Mouse (Mus musculus) midbrain, embryonic 11.5 days (tissue): ENCODE results near the gene Cox6b1. TPM values are rescaled to one million over a fixed set of nuclear protein-coding genes. Genes with fewer than 3 reads are reported as not detected.

Source experiments
- ATAC-seq: fragments of 200-750 bp; cut with Nextera tagmentation; 2 replicates; pipeline ENCODE4 v1.8.0; 2017; ENCODE audit warnings: moderate TSS enrichment, moderate library complexity; ENCODE audit not compliant: low FRiP score
- DNase-seq: peaks from one replicate; pipeline ENCODE4 v3.0.0; 2015; ENCODE audit warnings: low spot score; ENCODE audit errors: missing footprints
- H3K27ac ChIP-seq: fragments of 300-500 bp; sonication (generic); 2 replicates; pipeline ENCODE4 v1.5.1; 2014; ENCODE audit warnings: low read depth, low read length
- H3K27me3 ChIP-seq: fragments of 300-500 bp; sonication (generic); 2 replicates; pipeline ENCODE4 v1.6.1; 2014; ENCODE audit warnings: mild to moderate bottlenecking, low read length, moderate library complexity, mixed read lengths; ENCODE audit not compliant: control insufficient read depth, insufficient read depth
- H3K36me3 ChIP-seq: fragments of 300-500 bp; sonication (generic); 2 replicates; pipeline ENCODE4 v1.6.1; 2014; ENCODE audit warnings: mild to moderate bottlenecking, low read length, moderate library complexity, mixed read lengths; ENCODE audit not compliant: control insufficient read depth, insufficient read depth
- H3K4me1 ChIP-seq: fragments of 300-500 bp; sonication (generic); 2 replicates; pipeline ENCODE4 v1.6.1; 2014; ENCODE audit warnings: low read length; ENCODE audit not compliant: control insufficient read depth, insufficient read depth
- H3K4me2 ChIP-seq: fragments of 300-500 bp; sonication (generic); 2 replicates; pipeline ENCODE4 v1.6.1; 2014; ENCODE audit warnings: mild to moderate bottlenecking, moderate library complexity
- H3K4me3 ChIP-seq: fragments of 300-500 bp; sonication (generic); 2 replicates; pipeline ENCODE4 v1.5.1; 2014; ENCODE audit warnings: low read depth, low read length
- H3K9ac ChIP-seq: fragments of 300-500 bp; sonication (generic); 2 replicates; pipeline ENCODE4 v1.6.1; 2014; ENCODE audit warnings: low read length
- H3K9me3 ChIP-seq: fragments of 300-500 bp; sonication (generic); 2 replicates; pipeline ENCODE4 v1.6.1; 2016; ENCODE audit warnings: low read length; ENCODE audit not compliant: control insufficient read depth
- WGBS: fragments of 180-500 bp; shearing (Covaris S2); extraction: QIAGEN DNeasy Blood & Tissue Kit; methylation state at CpG from one replicate; pipeline ENCODE4 v1.1.7; 2014; 5-methylcytosine and 5-hydroxymethylcytosine counted together
- polyA plus RNA-seq: library from polyadenylated mRNA; unstranded; fragments of >200 nt; fragmentation: Nextera tagmentation; extraction: Ambion mirVana; gene quantifications from 2 replicates; pipeline ENCODE4 v1.2.1, GENCODE M21; 2014

Gene Cox6b1
- polyA plus RNA-seq, 1 experiment from 2014 or later, result 791 TPM

- Histone ChIP-seq H3K36me3 (no peaks in the 10 kb centered on the region), H3K27me3 (peaks cover 46% of the 10 kb centered on the region), H3K27ac (no peak within 1 kb of the TSS), H3K4me1 (0 out of 2 replicates have a peak, but pooled peaks cover 4% of the 10 kb centered on the region), H3K9me3 (no peaks in the 10 kb centered on the region), H3K9ac (no peak within 1 kb of the TSS), H3K4me3 (0 out of 2 replicates have a peak within 1 kb of the TSS, but pooled peaks have one; percentile 10), H3K4me2 (peak within 1 kb of the TSS; percentile 16)
- 3% methylated on average over 5 of the region's 5 CpGs for WGBS
- ATAC-seq, result no peak
- DNase-seq, result no peak
Measured at GRCm38 (mm10) chr7:30635752-30636151, 9.8 kb upstream of the Cox6b1 start, which contains the start of gene Etv2. TSS of gene Etv2 (minus strand) at chr7:30635852.

GRCm38 (mm10) chr7:30634621-30635020 is 8.7 kb upstream of the Cox6b1 start:
- Histone ChIP-seq H3K36me3 (no peaks in the 10 kb centered on the region), H3K4me2 (peak overlapping the region; percentile 16), H3K9ac (no peak overlapping the region), H3K4me3 (0 out of 2 replicates have a peak overlapping the region, but pooled peaks have one; percentile 10), H3K27me3 (peaks cover 46% of the 10 kb centered on the region), H3K9me3 (no peaks in the 10 kb centered on the region), H3K27ac (no peak overlapping the region), H3K4me1 (0 out of 2 replicates have a peak, but pooled peaks cover 4% of the 10 kb centered on the region)
- 0% methylated on average over 20 of the region's 20 CpGs for WGBS
- peak; percentile 96 for DNase-seq
- ATAC-seq, result peak; percentile 73

- no peak overlapping the region for H3K9ac ChIP-seq
- H3K4me1 ChIP-seq, result 0 out of 2 replicates have a peak, but pooled peaks cover 4% of the 10 kb centered on the region
- H3K27me3 ChIP-seq, result peaks cover 48% of the 10 kb centered on the region
- H3K4me2 ChIP-seq, result no peak overlapping the region
- no peak; the same call in 1 of the 2 replicates for ATAC-seq
- no peak overlapping the region for H3K27ac ChIP-seq
- DNase-seq, result peak; percentile 85
- no peak overlapping the region for H3K4me3 ChIP-seq
- H3K36me3 ChIP-seq, result no peaks in the 10 kb centered on the region
- WGBS, result 6% methylated on average over 27 of the region's 27 CpGs
- no peaks in the 10 kb centered on the region for H3K9me3 ChIP-seq
Measured at GRCm38 (mm10) chr7:30633762-30634412, 7.9 kb upstream of the Cox6b1 start.

- no peak overlapping the region for H3K4me3 ChIP-seq
- peaks cover 6% of the 10 kb centered on the region for H3K4me1 ChIP-seq
- H3K27ac ChIP-seq, result no peak overlapping the region
- no peaks in the 10 kb centered on the region for H3K36me3 ChIP-seq
- DNase-seq (no peak), ATAC-seq (no peak)
- H3K27me3 ChIP-seq, result peaks cover 23% of the 10 kb centered on the region
- H3K9ac ChIP-seq, result no peak overlapping the region
- no peaks in the 10 kb centered on the region for H3K9me3 ChIP-seq
- H3K4me2 ChIP-seq, result no peak overlapping the region
Measured at GRCm38 (mm10) chr7:30629013-30629412, 3.1 kb upstream of the Cox6b1 start.

- H3K9ac ChIP-seq, result no peak overlapping the region
- H3K4me3 ChIP-seq, result peak overlapping the region; percentile 62
- H3K4me1 ChIP-seq, result peaks cover 6% of the 10 kb centered on the region
- 0 out of 2 replicates have a peak, but pooled peaks have one; percentile 6 for ATAC-seq
- H3K9me3 ChIP-seq, result no peaks in the 10 kb centered on the region
- peaks cover 5% of the 10 kb centered on the region; the same call in 1 of the 2 replicates for H3K27me3 ChIP-seq
- H3K4me2 ChIP-seq, result no peak overlapping the region
- WGBS, result 85% methylated on average over 5 of the region's 5 CpGs
- H3K27ac ChIP-seq, result no peak overlapping the region
- DNase-seq, result no peak
- H3K36me3 ChIP-seq, result peaks cover 8% of the 10 kb centered on the region
Measured at GRCm38 (mm10) chr7:30626647-30627046, 696 bp upstream of the Cox6b1 start.

GRCm38 (mm10) chr7:30619202-30619601 is 6.7 kb downstream of the Cox6b1 start:
- no peaks in the 10 kb centered on the region for H3K27me3 ChIP-seq
- peaks cover 14% of the 10 kb centered on the region for H3K36me3 ChIP-seq
- no peak overlapping the region for H3K27ac ChIP-seq
- ATAC-seq (no peak), DNase-seq (peak; percentile 73)
- no peaks in the 10 kb centered on the region for H3K4me1 ChIP-seq
- H3K4me3 ChIP-seq, result no peak overlapping the region
- no peaks in the 10 kb centered on the region for H3K9me3 ChIP-seq
- H3K4me2 ChIP-seq, result no peak overlapping the region
- WGBS, result 87% methylated on average over 3 of the region's 3 CpGs
- no peak overlapping the region for H3K9ac ChIP-seq

GRCm38 (mm10) chr7:30618658-30619057 is 7.3 kb downstream of the Cox6b1 start:
- Histone ChIP-seq H3K27ac (no peak overlapping the region), H3K27me3 (no peaks in the 10 kb centered on the region), H3K36me3 (peaks cover 13% of the 10 kb centered on the region), H3K9me3 (no peaks in the 10 kb centered on the region), H3K4me2 (no peak overlapping the region), H3K4me3 (no peak overlapping the region), H3K4me1 (no peaks in the 10 kb centered on the region), H3K9ac (no peak overlapping the region)
- ATAC-seq, result no peak
- 96% methylated on average over 9 of the region's 9 CpGs for WGBS
- peak; percentile 57 for DNase-seq

GRCm38 (mm10) chr7:30615049-30615760 is 10.7 kb downstream of the Cox6b1 start:
- H3K4me2 ChIP-seq, result no peak overlapping the region
- DNase-seq (no peak), ATAC-seq (0 out of 2 replicates have a peak, but pooled peaks have one; percentile 33)
- no peaks in the 10 kb centered on the region for H3K9me3 ChIP-seq
- no peaks in the 10 kb centered on the region for H3K4me1 ChIP-seq
- peaks cover 7% of the 10 kb centered on the region; the same call in 1 of the 2 replicates for H3K36me3 ChIP-seq
- no peak overlapping the region for H3K9ac ChIP-seq
- H3K27me3 ChIP-seq, result no peaks in the 10 kb centered on the region
- no peak overlapping the region for H3K27ac ChIP-seq
- WGBS, result 63% methylated on average over 5 of the region's 5 CpGs
- H3K4me3 ChIP-seq, result no peak overlapping the region

GRCm38 (mm10) chr7:30614454-30614853 is 11.5 kb downstream of the Cox6b1 start:
- no peaks in the 10 kb centered on the region for H3K9me3 ChIP-seq
- peaks cover 7% of the 10 kb centered on the region; the same call in 1 of the 2 replicates for H3K36me3 ChIP-seq
- H3K27me3 ChIP-seq, result no peaks in the 10 kb centered on the region
- no peak overlapping the region for H3K4me2 ChIP-seq
- ATAC-seq, result no peak
- no peaks in the 10 kb centered on the region for H3K4me1 ChIP-seq
- H3K27ac ChIP-seq, result no peak overlapping the region
- no peak overlapping the region for H3K9ac ChIP-seq
- H3K4me3 ChIP-seq, result no peak overlapping the region
- no peak for DNase-seq
- WGBS, result 78% methylated on average over 2 of the region's 2 CpGs
